Mouse (Mus musculus) midbrain, embryonic 12.5 days (tissue): ENCODE measurements around the gene Tmub2. TPM values are rescaled to one million over a fixed set of nuclear protein-coding genes. Genes with fewer than 3 reads are reported as not detected.

ENCODE experiments used
- ATAC-seq: fragments of 200-750 bp; cut with Nextera tagmentation; 2 replicates; pipeline ENCODE4 v1.8.0; 2017; ENCODE audit warnings: low read depth, moderate TSS enrichment, moderate library complexity; ENCODE audit not compliant: low FRiP score
- H3K27ac ChIP-seq: fragments of 300-500 bp; sonication (generic); replicated peaks from 2 replicates; pipeline ENCODE4 v1.5.1; 2016; ENCODE audit warnings: mild to moderate bottlenecking
- H3K27me3 ChIP-seq: fragments of 300-500 bp; sonication (generic); 2 replicates; pipeline ENCODE4 v1.6.1; 2016; ENCODE audit warnings: mild to moderate bottlenecking
- H3K36me3 ChIP-seq: fragments of 300-500 bp; sonication (generic); 2 replicates; pipeline ENCODE4 v1.6.1; 2016
- H3K4me1 ChIP-seq: fragments of 300-500 bp; sonication (generic); 2 replicates; pipeline ENCODE4 v1.6.1; 2016
- H3K4me2 ChIP-seq: fragments of 300-500 bp; sonication (generic); replicated peaks from 2 replicates; pipeline ENCODE4 v1.6.1; 2016; ENCODE audit warnings: mild to moderate bottlenecking, moderate library complexity
- H3K4me3 ChIP-seq: fragments of 300-500 bp; sonication (generic); 2 replicates; pipeline ENCODE4 v1.5.1; 2016; ENCODE audit warnings: mild to moderate bottlenecking
- H3K9ac ChIP-seq: fragments of 300-500 bp; sonication (generic); replicated peaks from 2 replicates; pipeline ENCODE4 v1.6.1; 2016; ENCODE audit warnings: mild to moderate bottlenecking, moderate library complexity
- H3K9me3 ChIP-seq: fragments of 300-500 bp; sonication (generic); 2 replicates; pipeline ENCODE4 v1.6.1; 2016; ENCODE audit warnings: mild to moderate bottlenecking
- WGBS: fragments of 180-500 bp; shearing (Covaris S2); methylation state at CpG from one replicate; pipeline ENCODE4 v1.1.7; 2016; 5-methylcytosine and 5-hydroxymethylcytosine counted together
- polyA plus RNA-seq: library from polyadenylated mRNA; unstranded; fragments of >200 nt; fragmentation: Nextera tagmentation; extraction: Ambion mirVana; gene quantifications from 2 replicates; pipeline ENCODE4 v1.2.1, GENCODE M21; 2016

Tmub2 gene
- polyA plus RNA-seq, 1 experiment from 2014 or later: 69.4 TPM

- under 1% methylated on average over 38 of the region's 38 CpGs for WGBS
- H3K27me3 ChIP-seq: no peaks in the 10 kb centered on the region; the same call in 1 of the 2 replicates
- H3K9ac ChIP-seq: peak overlapping the region; percentile 100
- ATAC-seq: no peak
- peaks cover 4% of the 10 kb centered on the region for H3K36me3 ChIP-seq
- H3K27ac ChIP-seq: peak overlapping the region; percentile 100
- H3K4me2 ChIP-seq: peak overlapping the region; percentile 85
- no peaks in the 10 kb centered on the region for H3K9me3 ChIP-seq
- peaks cover 21% of the 10 kb centered on the region for H3K4me1 ChIP-seq
- H3K4me3 ChIP-seq: peak overlapping the region; percentile 100
Observed at GRCm38 (mm10) chr11:102319941-102320685, 35.4 kb downstream of the Tmub2 start.

DNA sequence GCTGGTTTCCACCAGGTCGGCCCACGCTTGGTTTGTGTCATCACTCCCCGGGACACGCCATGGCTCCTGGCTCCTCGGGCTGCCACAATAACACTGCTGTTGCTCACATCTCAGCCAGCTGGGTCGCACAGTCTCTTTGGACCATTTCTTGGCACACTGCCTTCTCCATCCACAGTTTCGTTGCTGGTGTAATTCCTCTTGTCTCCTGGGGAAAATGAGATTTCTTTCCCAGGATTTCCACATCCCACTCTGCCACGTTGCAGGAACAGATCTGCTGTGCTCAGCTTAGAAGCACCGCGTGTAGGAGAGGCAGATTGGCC lies 35.9 kb downstream of the Tmub2 start:
- H3K9ac ChIP-seq: peak overlapping the region; percentile 100
- 17% methylated on average over 10 of the region's 10 CpGs for WGBS
- no peaks in the 10 kb centered on the region for H3K9me3 ChIP-seq
- no peaks in the 10 kb centered on the region for H3K36me3 ChIP-seq
- H3K4me1 ChIP-seq: peaks cover 15% of the 10 kb centered on the region
- no peak for ATAC-seq
- H3K4me2 ChIP-seq: peak overlapping the region; percentile 85
- H3K4me3 ChIP-seq: peak overlapping the region; percentile 100
- H3K27ac ChIP-seq: peak overlapping the region; percentile 100
- H3K27me3 ChIP-seq: no peaks in the 10 kb centered on the region; the same call in 1 of the 2 replicates

- H3K4me3 ChIP-seq: no peak overlapping the region
- H3K4me2 ChIP-seq: no peak overlapping the region
- peaks cover 7% of the 10 kb centered on the region for H3K4me1 ChIP-seq
- WGBS: 75% methylated on average over 6 of the region's 6 CpGs
- no peak overlapping the region for H3K27ac ChIP-seq
- H3K9ac ChIP-seq: no peak overlapping the region
- ATAC-seq: no peak
- no peaks in the 10 kb centered on the region; the same call in 1 of the 2 replicates for H3K27me3 ChIP-seq
- no peaks in the 10 kb centered on the region for H3K9me3 ChIP-seq
- H3K36me3 ChIP-seq: no peaks in the 10 kb centered on the region
Observed at GRCm38 (mm10) chr11:102321931-102322330, 37.2 kb downstream of the Tmub2 start.

DNA sequence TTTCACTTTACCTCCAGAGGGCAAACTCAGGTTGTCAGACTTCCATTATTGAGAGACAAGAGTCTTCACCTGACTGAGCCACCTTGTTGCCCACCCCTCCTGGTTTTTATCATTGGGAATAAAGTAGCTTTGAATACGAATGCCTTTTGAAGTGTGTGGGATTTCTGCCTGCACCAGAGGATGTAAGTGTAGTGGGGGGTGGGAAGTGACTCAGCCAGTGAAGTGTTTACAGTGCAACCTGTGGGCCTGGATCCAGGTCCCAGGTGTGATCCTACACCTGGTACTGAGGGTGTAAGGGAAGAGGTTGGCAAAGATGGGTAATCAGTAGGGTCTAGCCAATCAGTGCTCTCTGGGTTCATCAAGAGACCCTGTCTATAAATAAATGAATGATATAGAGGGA lies 38.8 kb downstream of the Tmub2 start:
- peaks cover 7% of the 10 kb centered on the region for H3K4me1 ChIP-seq
- no peak for ATAC-seq
- WGBS: 87% methylated on average over 1 of the region's 1 CpGs
- H3K4me3 ChIP-seq: no peak overlapping the region
- H3K9ac ChIP-seq: no peak overlapping the region
- no peak overlapping the region for H3K27ac ChIP-seq
- no peaks in the 10 kb centered on the region for H3K9me3 ChIP-seq
- no peak overlapping the region for H3K4me2 ChIP-seq
- no peaks in the 10 kb centered on the region for H3K36me3 ChIP-seq
- no peaks in the 10 kb centered on the region; the same call in 1 of the 2 replicates for H3K27me3 ChIP-seq

DNA sequence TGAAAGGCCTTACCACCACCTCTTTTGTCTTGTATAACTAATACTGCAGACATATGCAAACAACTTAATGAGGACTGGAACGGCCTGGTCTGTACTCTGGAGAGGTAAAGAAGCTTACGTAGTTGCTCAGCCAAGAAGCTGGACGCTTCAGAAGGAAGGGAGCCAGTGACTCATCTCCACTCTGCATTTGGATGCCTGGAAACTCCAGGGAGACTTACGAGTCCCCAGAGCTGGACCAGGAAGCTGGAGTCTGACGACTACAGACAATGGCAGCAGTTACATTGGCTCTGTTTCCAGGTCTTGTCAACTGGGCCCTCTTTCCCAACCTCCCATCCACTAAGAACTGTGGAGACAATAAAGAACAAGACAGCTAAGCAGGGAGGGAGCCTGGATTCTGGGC lies 42.5 kb downstream of the Tmub2 start:
- Histone ChIP-seq H3K4me3 (no peak overlapping the region), H3K9me3 (no peaks in the 10 kb centered on the region), H3K36me3 (no peaks in the 10 kb centered on the region), H3K9ac (no peak overlapping the region), H3K4me1 (no peaks in the 10 kb centered on the region), H3K4me2 (no peak overlapping the region), H3K27me3 (no peaks in the 10 kb centered on the region), H3K27ac (no peak overlapping the region)
- 67% methylated on average over 5 of the region's 5 CpGs for WGBS
- ATAC-seq: no peak

- no peak overlapping the region for H3K4me3 ChIP-seq
- WGBS: 85% methylated on average over 7 of the region's 7 CpGs
- no peak overlapping the region for H3K9ac ChIP-seq
- H3K36me3 ChIP-seq: no peaks in the 10 kb centered on the region
- H3K9me3 ChIP-seq: no peaks in the 10 kb centered on the region
- H3K4me2 ChIP-seq: no peak overlapping the region
- no peak for ATAC-seq
- no peaks in the 10 kb centered on the region for H3K27me3 ChIP-seq
- H3K4me1 ChIP-seq: no peaks in the 10 kb centered on the region
- H3K27ac ChIP-seq: no peak overlapping the region
Observed at GRCm38 (mm10) chr11:102327839-102328238, 43.1 kb downstream of the Tmub2 start.

GRCm38 (mm10) chr11:102329518-102329917 lies 44.8 kb downstream of the Tmub2 start:
- Histone ChIP-seq H3K27ac (no peak overlapping the region), H3K36me3 (no peaks in the 10 kb centered on the region), H3K4me1 (no peaks in the 10 kb centered on the region), H3K4me3 (no peak overlapping the region), H3K9me3 (no peaks in the 10 kb centered on the region), H3K27me3 (no peaks in the 10 kb centered on the region), H3K4me2 (no peak overlapping the region), H3K9ac (no peak overlapping the region)
- ATAC-seq: no peak

GRCm38 (mm10) chr11:102330039-102330438 lies 45.3 kb downstream of the Tmub2 start:
- no peaks in the 10 kb centered on the region for H3K9me3 ChIP-seq

GRCm38 (mm10) chr11:102331806-102332205 lies 47.1 kb downstream of the Tmub2 start:
- no peak for ATAC-seq
- H3K27me3 ChIP-seq: no peaks in the 10 kb centered on the region
- H3K9me3 ChIP-seq: no peaks in the 10 kb centered on the region
- H3K9ac ChIP-seq: no peak overlapping the region
- WGBS: 71% methylated on average over 3 of the region's 4 CpGs
- H3K4me1 ChIP-seq: peaks cover 6% of the 10 kb centered on the region; the same call in 1 of the 2 replicates
- no peaks in the 10 kb centered on the region for H3K36me3 ChIP-seq
- no peak overlapping the region for H3K4me2 ChIP-seq
- no peak overlapping the region for H3K27ac ChIP-seq
- no peak overlapping the region for H3K4me3 ChIP-seq

More at GRCm38 (mm10) chr11:102330039-102330438, 45.3 kb downstream of the Tmub2 start:
- 79% methylated on average over 3 of the region's 3 CpGs for WGBS
- H3K27ac ChIP-seq: no peak overlapping the region
- no peaks in the 10 kb centered on the region for H3K36me3 ChIP-seq
- H3K4me1 ChIP-seq: peaks cover 2% of the 10 kb centered on the region; the same call in 1 of the 2 replicates
- H3K4me3 ChIP-seq: no peak overlapping the region
- H3K4me2 ChIP-seq: no peak overlapping the region
- ATAC-seq: no peak
- H3K9ac ChIP-seq: no peak overlapping the region
- H3K27me3 ChIP-seq: no peaks in the 10 kb centered on the region

GRCm38 (mm10) chr11:102333061-102333460 lies 48.3 kb downstream of the Tmub2 start:
- no peak overlapping the region for H3K4me3 ChIP-seq
- H3K9ac ChIP-seq: no peak overlapping the region
- H3K4me1 ChIP-seq: peaks cover 6% of the 10 kb centered on the region; the same call in 1 of the 2 replicates
- no peak overlapping the region for H3K4me2 ChIP-seq
- H3K36me3 ChIP-seq: no peaks in the 10 kb centered on the region
- H3K27ac ChIP-seq: no peak overlapping the region
- H3K9me3 ChIP-seq: no peaks in the 10 kb centered on the region
- no peak for ATAC-seq
- no peaks in the 10 kb centered on the region for H3K27me3 ChIP-seq

- Histone ChIP-seq H3K4me2 (no peak overlapping the region), H3K27ac (no peak overlapping the region), H3K9me3 (no peaks in the 10 kb centered on the region), H3K9ac (no peak overlapping the region), H3K27me3 (no peaks in the 10 kb centered on the region), H3K4me3 (no peak overlapping the region), H3K4me1 (peaks cover 6% of the 10 kb centered on the region; the same call in 1 of the 2 replicates), H3K36me3 (no peaks in the 10 kb centered on the region)
- 66% methylated on average over 4 of the region's 4 CpGs for WGBS
- no peak for ATAC-seq
Observed at GRCm38 (mm10) chr11:102334010-102334409, 49.3 kb downstream of the Tmub2 start.

DNA sequence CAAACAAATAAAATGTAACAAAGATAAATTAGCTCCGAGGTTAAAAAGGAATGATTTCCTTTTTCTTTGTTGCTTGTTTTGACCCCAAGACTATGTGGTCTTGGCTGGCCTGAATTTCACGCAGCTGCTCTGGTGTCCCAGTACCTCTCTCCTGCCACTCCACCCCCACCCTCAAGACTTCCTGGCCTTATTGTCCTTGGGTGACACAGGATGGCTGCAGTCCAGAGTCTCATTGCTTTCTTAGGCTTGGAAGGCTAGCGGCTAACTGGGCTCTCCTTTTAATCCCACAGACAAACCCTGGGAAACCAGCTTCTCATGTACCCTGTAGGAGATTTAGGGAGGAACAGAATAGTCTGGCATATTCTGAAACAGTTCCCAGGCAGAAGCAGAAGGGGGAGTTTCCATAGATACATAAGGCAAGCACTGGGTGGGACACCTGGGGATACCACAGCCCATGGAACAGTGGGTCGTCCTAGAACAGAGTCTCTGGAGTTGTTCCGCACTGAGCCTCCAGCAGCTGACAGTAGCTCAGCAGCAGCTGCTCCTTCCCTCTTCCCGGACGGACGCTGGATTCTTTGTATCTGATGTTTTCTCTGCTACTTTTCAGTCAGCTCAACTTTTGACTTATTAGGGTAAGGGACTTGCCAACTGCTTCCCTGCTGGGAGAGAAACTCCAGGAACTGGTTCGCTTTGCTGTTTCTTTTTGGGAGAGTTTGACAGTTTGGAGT lies 50.4 kb downstream of the Tmub2 start:
- Histone ChIP-seq H3K27me3 (no peaks in the 10 kb centered on the region), H3K4me2 (no peak overlapping the region), H3K4me1 (peaks cover 6% of the 10 kb centered on the region; the same call in 1 of the 2 replicates), H3K36me3 (no peaks in the 10 kb centered on the region), H3K4me3 (no peak overlapping the region), H3K9me3 (no peaks in the 10 kb centered on the region), H3K9ac (no peak overlapping the region), H3K27ac (no peak overlapping the region)
- 45% methylated on average over 9 of the region's 9 CpGs for WGBS
- ATAC-seq: no peak
